Mouse (Mus musculus): ENCODE data around the gene Hlcs. TPM values are rescaled to one million over a fixed set of nuclear protein-coding genes. Genes with fewer than 3 reads are reported as not detected.

Hlcs gene
- total and polyA plus RNA-seq, 3 experiments: 2.1 to 15.5 (median 3.1) TPM

- ATAC-seq (ENCODE audit: extremely low read depth, insufficient number of reproducible peaks, low FRiP score, poor library complexity, severe bottlenecking) (peak; percentile 8; the same call in 1 of the 2 replicates), DNase-seq (ENCODE audit: low spot score) (no peak)
- peak; percentile 5; the same call in 1 of the 2 replicates for TF ChIP-seq POLR2AphosphoS5 (IDR thresholded peaks at IDR 0.05; ENCODE audit: insufficient replicate concordance, low read depth, low read length)
- no peak for TF ChIP-seq CTCF (IDR thresholded peaks at IDR 0.05; ENCODE audit: low read depth, low read length)
- Histone ChIP-seq H3K36me3 (replicated peaks) (no peaks in the 10 kb centered on the region), H3K27me3 (ENCODE audit: insufficient read depth, low read length) (peaks cover 6% of the 10 kb centered on the region; the same call in 1 of the 2 replicates), H3K9me3 (replicated peaks) (no peaks in the 10 kb centered on the region), H3K4me3 (ENCODE audit: low read depth, low read length) (no peak overlapping the region), H3K4me1 (ENCODE audit: insufficient read depth, low read depth, low read length) (peaks cover 3% of the 10 kb centered on the region)
Observed at GRCm38 (mm10) chr16:94150125-94151103, 163.0 kb downstream of the Hlcs start.

- H3K36me3 ChIP-seq (replicated peaks): no peaks in the 10 kb centered on the region
- DNase-seq (ENCODE audit: low spot score) (no peak), ATAC-seq (ENCODE audit: extremely low read depth, insufficient number of reproducible peaks, low FRiP score, poor library complexity, severe bottlenecking) (no peak)
- H3K4me1 ChIP-seq (ENCODE audit: insufficient read depth, low read depth, low read length): peaks cover 3% of the 10 kb centered on the region
- H3K9me3 ChIP-seq (replicated peaks): no peaks in the 10 kb centered on the region
- TF ChIP-seq GATA1 (IDR thresholded peaks at IDR 0.05; ENCODE audit: borderline replicate concordance, low read length) (no peak), GATA2 (IDR thresholded peaks at IDR 0.05; ENCODE audit: borderline replicate concordance, low read depth, low read length) (no peak), POLR2AphosphoS5 (IDR thresholded peaks at IDR 0.05; ENCODE audit: insufficient replicate concordance, low read depth, low read length) (no peak), TAL1 (conservative IDR thresholded peaks at IDR 0.05; ENCODE audit: low read depth, low read length) (no peak), CTCF (IDR thresholded peaks at IDR 0.05; ENCODE audit: low read depth, low read length) (no peak)
- H3K27me3 ChIP-seq (ENCODE audit: insufficient read depth, low read length): no peaks in the 10 kb centered on the region; the same call in 1 of the 2 replicates
- H3K4me3 ChIP-seq (ENCODE audit: low read depth, low read length): no peak overlapping the region
Observed at GRCm38 (mm10) chr16:94148139-94148538, 165.2 kb downstream of the Hlcs start.

GRCm38 (mm10) chr16:94143325-94143724, 170.0 kb downstream of the Hlcs start:
- TF ChIP-seq TAL1 (conservative IDR thresholded peaks at IDR 0.05; ENCODE audit: low read depth, low read length): no peak
- no peak for TF ChIP-seq POLR2AphosphoS5 (IDR thresholded peaks at IDR 0.05; ENCODE audit: insufficient replicate concordance, low read depth, low read length)
- TF ChIP-seq GATA2 (IDR thresholded peaks at IDR 0.05; ENCODE audit: borderline replicate concordance, low read depth, low read length): no peak
- no peak for TF ChIP-seq GATA1 (IDR thresholded peaks at IDR 0.05; ENCODE audit: borderline replicate concordance, low read length)
- TF ChIP-seq CTCF (IDR thresholded peaks at IDR 0.05; ENCODE audit: low read depth, low read length): no peak
- DNase-seq (ENCODE audit: low spot score): no peak
- ATAC-seq (ENCODE audit: extremely low read depth, insufficient number of reproducible peaks, low FRiP score, poor library complexity, severe bottlenecking): no peak
- H3K9me3 ChIP-seq (replicated peaks): no peaks in the 10 kb centered on the region
- H3K36me3 ChIP-seq (replicated peaks): no peaks in the 10 kb centered on the region
- no peaks in the 10 kb centered on the region for H3K4me1 ChIP-seq (ENCODE audit: insufficient read depth, low read depth, low read length)
- H3K4me3 ChIP-seq (ENCODE audit: low read depth, low read length): no peak overlapping the region
- no peaks in the 10 kb centered on the region; the same call in 1 of the 2 replicates for H3K27me3 ChIP-seq (ENCODE audit: insufficient read depth, low read length)

- no peaks in the 10 kb centered on the region for H3K4me1 ChIP-seq (ENCODE audit: insufficient read depth, low read depth, low read length)
- H3K27me3 ChIP-seq (ENCODE audit: insufficient read depth, low read length): no peaks in the 10 kb centered on the region; the same call in 1 of the 2 replicates
- DNase-seq (ENCODE audit: low spot score) (no peak), ATAC-seq (ENCODE audit: extremely low read depth, insufficient number of reproducible peaks, low FRiP score, poor library complexity, severe bottlenecking) (no peak)
- no peaks in the 10 kb centered on the region for H3K36me3 ChIP-seq (replicated peaks)
- no peak overlapping the region for H3K4me3 ChIP-seq (ENCODE audit: low read depth, low read length)
- TF ChIP-seq TAL1 (conservative IDR thresholded peaks at IDR 0.05; ENCODE audit: low read depth, low read length) (no peak), GATA1 (IDR thresholded peaks at IDR 0.05; ENCODE audit: borderline replicate concordance, low read length) (no peak), CTCF (IDR thresholded peaks at IDR 0.05; ENCODE audit: low read depth, low read length) (no peak), GATA2 (IDR thresholded peaks at IDR 0.05; ENCODE audit: borderline replicate concordance, low read depth, low read length) (no peak), POLR2AphosphoS5 (IDR thresholded peaks at IDR 0.05; ENCODE audit: insufficient replicate concordance, low read depth, low read length) (no peak)
- H3K9me3 ChIP-seq (replicated peaks): no peaks in the 10 kb centered on the region
Observed at GRCm38 (mm10) chr16:94140746-94141145, 172.6 kb downstream of the Hlcs start.

- Histone ChIP-seq H3K4me1 (ENCODE audit: insufficient read depth, low read depth, low read length) (no peaks in the 10 kb centered on the region), H3K36me3 (replicated peaks) (no peaks in the 10 kb centered on the region), H3K9me3 (replicated peaks) (no peaks in the 10 kb centered on the region), H3K27me3 (ENCODE audit: insufficient read depth, low read length) (peaks cover 2% of the 10 kb centered on the region; the same call in 1 of the 2 replicates), H3K4me3 (ENCODE audit: low read depth, low read length) (no peak overlapping the region)
- no peak for DNase-seq (ENCODE audit: low spot score)
- TF ChIP-seq GATA1 (IDR thresholded peaks at IDR 0.05; ENCODE audit: borderline replicate concordance, low read length) (no peak), POLR2AphosphoS5 (IDR thresholded peaks at IDR 0.05; ENCODE audit: insufficient replicate concordance, low read depth, low read length) (no peak), GATA2 (IDR thresholded peaks at IDR 0.05; ENCODE audit: borderline replicate concordance, low read depth, low read length) (no peak), CTCF (IDR thresholded peaks at IDR 0.05; ENCODE audit: low read depth, low read length) (no peak), TAL1 (conservative IDR thresholded peaks at IDR 0.05; ENCODE audit: low read depth, low read length) (no peak)
- no peak for ATAC-seq (ENCODE audit: extremely low read depth, insufficient number of reproducible peaks, low FRiP score, poor library complexity, severe bottlenecking)
Observed at GRCm38 (mm10) chr16:94134218-94134617, 179.2 kb downstream of the Hlcs start.

- Histone ChIP-seq H3K4me3 (ENCODE audit: low read depth, low read length) (no peak overlapping the region), H3K9me3 (replicated peaks) (no peaks in the 10 kb centered on the region), H3K36me3 (replicated peaks) (no peaks in the 10 kb centered on the region), H3K27me3 (ENCODE audit: insufficient read depth, low read length) (peaks cover 6% of the 10 kb centered on the region), H3K4me1 (ENCODE audit: insufficient read depth, low read depth, low read length) (no peaks in the 10 kb centered on the region)
- ATAC-seq (ENCODE audit: extremely low read depth, insufficient number of reproducible peaks, low FRiP score, poor library complexity, severe bottlenecking): no peak
- DNase-seq (ENCODE audit: low spot score): no peak
- TF ChIP-seq TAL1 (conservative IDR thresholded peaks at IDR 0.05; ENCODE audit: low read depth, low read length) (no peak), POLR2AphosphoS5 (IDR thresholded peaks at IDR 0.05; ENCODE audit: insufficient replicate concordance, low read depth, low read length) (no peak), GATA2 (IDR thresholded peaks at IDR 0.05; ENCODE audit: borderline replicate concordance, low read depth, low read length) (no peak), CTCF (IDR thresholded peaks at IDR 0.05; ENCODE audit: low read depth, low read length) (no peak), GATA1 (IDR thresholded peaks at IDR 0.05; ENCODE audit: borderline replicate concordance, low read length) (no peak)
Observed at GRCm38 (mm10) chr16:94128236-94128835, 185.0 kb downstream of the Hlcs start.

Measured in G1E (cell line).